Mouse (Mus musculus) adrenal gland, adult 8-10 months (tissue): ENCODE data around the gene Gja8. TPM values are rescaled to one million over a fixed set of nuclear protein-coding genes. Genes with fewer than 3 reads are reported as not detected.

Source experiments
- DNase-seq: peaks from one replicate; pipeline ENCODE4 v3.0.0; 2022
- total RNA-seq, 4 experiments: library from RNA; stranded (reverse); gene quantifications; 2 replicates each; pipeline ENCODE4 v1.2.4; 2022

The Gja8 gene
- total RNA-seq = not detected

GRCm38 (mm10) chr3:96925920-96926319 lies at the start of gene Gja8:
Gene Gja8 (minus strand): TSS chr3:96926020.
- no peak for DNase-seq

GRCm38 (mm10) chr3:96974467-96974866 lies 48.6 kb upstream of the Gja8 start:
- DNase-seq = no peak

- DNase-seq = no peak
These were observed 45.2 kb upstream of the Gja8 start for GRCm38 (mm10) chr3:96970986-96971385.

GRCm38 (mm10) chr3:96963088-96964034 lies 37.5 kb upstream of the Gja8 start:
- no peak for DNase-seq

- no peak for DNase-seq
These were observed 34.8 kb upstream of the Gja8 start for GRCm38 (mm10) chr3:96960597-96960996.

GRCm38 (mm10) chr3:96953489-96954233 lies 27.8 kb upstream of the Gja8 start:
- no peak for DNase-seq

- no peak for DNase-seq
These were observed 16.9 kb upstream of the Gja8 start for GRCm38 (mm10) chr3:96942706-96943105.

GRCm38 (mm10) chr3:96938738-96939137 lies 12.9 kb upstream of the Gja8 start:
- peak; percentile 61 for DNase-seq

- no peak for DNase-seq
These were observed 11.8 kb upstream of the Gja8 start for GRCm38 (mm10) chr3:96937606-96938005.

- DNase-seq = no peak
These were observed 10.4 kb upstream of the Gja8 start for GRCm38 (mm10) chr3:96936241-96936640.

GRCm38 (mm10) chr3:96931261-96931681 lies 5.5 kb upstream of the Gja8 start:
- DNase-seq = no peak

- DNase-seq = no peak
These were observed 1.2 kb downstream of the Gja8 start for GRCm38 (mm10) chr3:96924631-96925030.

- no peak for DNase-seq
These were observed 4.8 kb downstream of the Gja8 start for GRCm38 (mm10) chr3:96920991-96921390.

- no peak for DNase-seq
These were observed 20.2 kb downstream of the Gja8 start for GRCm38 (mm10) chr3:96905592-96905991.

GRCm38 (mm10) chr3:96904851-96905541 lies 20.8 kb downstream of the Gja8 start, which contains the start of gene Gpr89:
Gene Gpr89 (minus strand): TSS chr3:96905346.
- DNase-seq = peak; percentile 91

GRCm38 (mm10) chr3:96904393-96904792 lies 21.4 kb downstream of the Gja8 start, which contains the start of gene Gja5:
Gene Gja5 (plus strand): TSS chr3:96904693.
- DNase-seq = no peak

- DNase-seq = no peak
These were observed 23.4 kb downstream of the Gja8 start for GRCm38 (mm10) chr3:96902336-96902999.

GRCm38 (mm10) chr3:96883690-96884089 lies 42.1 kb downstream of the Gja8 start:
- no peak for DNase-seq

GRCm38 (mm10) chr3:96882061-96882849 lies 43.6 kb downstream of the Gja8 start:
- DNase-seq = no peak

- DNase-seq = no peak
These were observed 44.3 kb downstream of the Gja8 start for GRCm38 (mm10) chr3:96881557-96881956.

GRCm38 (mm10) chr3:96880385-96880784 lies 45.4 kb downstream of the Gja8 start:
- no peak for DNase-seq
